Mouse (Mus musculus) left cerebral cortex, postnatal 25 days (tissue): ENCODE data around the gene Erg28. TPM values are rescaled to one million over a fixed set of nuclear protein-coding genes. Genes with fewer than 3 reads are reported as not detected.

Experiments
- DNase-seq, 2 experiments: peaks; one replicate each; pipeline ENCODE4 v3.0.0; 2022; ENCODE audit warnings: low spot score in 2 of 2, mixed read lengths in 1 of 2
- intact Hi-C: fragments of 180-260 bp; cut with DNase I; formaldehyde crosslinking; loops from one replicate; pipeline ENCODE4 v1.15.1; 2025
- total RNA-seq, 2 experiments: library from RNA; stranded (reverse); gene quantifications; 2 replicates each; pipeline ENCODE4 v1.2.3; 2021

The Erg28 gene
- total RNA-seq, 2 experiments from 2014 or later, result 53.6 to 55.4 TPM

DNA sequence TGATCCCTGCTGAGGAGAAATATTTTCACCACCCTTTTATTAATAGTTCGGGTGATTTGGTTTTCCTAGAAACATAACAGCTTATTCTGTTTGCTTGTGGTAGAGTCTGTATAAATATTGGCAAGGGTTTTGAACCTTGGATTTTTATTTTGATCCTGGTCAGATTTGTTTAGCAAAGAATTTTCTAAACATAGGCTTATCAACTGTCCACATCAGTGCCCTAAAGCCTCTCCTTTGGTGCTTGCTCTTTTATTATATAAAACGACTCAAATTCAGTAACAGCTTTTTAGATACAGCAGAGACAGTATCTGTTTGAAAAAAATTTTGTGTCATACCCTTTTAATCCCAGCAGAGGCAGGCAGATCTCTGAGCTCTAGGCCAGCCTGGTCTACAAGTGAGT is 1.5 kb upstream of the Erg28 start:
- intact Hi-C loops, result no loop called here
- DNase-seq, result no peak

DNA sequence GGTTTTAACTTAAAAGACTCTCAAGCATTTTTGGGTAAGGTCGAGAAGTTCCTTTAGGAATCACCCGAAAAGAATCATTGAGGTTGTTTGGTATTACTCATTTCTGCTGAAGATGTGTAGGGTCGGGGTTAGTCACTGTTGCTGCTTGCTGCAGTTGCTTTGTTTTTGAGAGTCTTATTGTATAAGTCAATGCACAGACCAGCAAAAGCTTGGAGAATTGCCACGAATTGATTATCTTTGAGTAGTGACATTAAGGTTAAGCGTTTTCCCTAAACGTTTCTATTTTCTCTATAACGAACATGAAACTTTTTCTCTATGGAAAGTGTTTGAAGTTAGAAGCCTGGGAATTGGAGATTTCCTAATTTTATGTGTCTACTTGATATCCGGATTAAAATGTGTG is 1.0 kb upstream of the Erg28 start:
- intact Hi-C loops, result no loop called here

DNA sequence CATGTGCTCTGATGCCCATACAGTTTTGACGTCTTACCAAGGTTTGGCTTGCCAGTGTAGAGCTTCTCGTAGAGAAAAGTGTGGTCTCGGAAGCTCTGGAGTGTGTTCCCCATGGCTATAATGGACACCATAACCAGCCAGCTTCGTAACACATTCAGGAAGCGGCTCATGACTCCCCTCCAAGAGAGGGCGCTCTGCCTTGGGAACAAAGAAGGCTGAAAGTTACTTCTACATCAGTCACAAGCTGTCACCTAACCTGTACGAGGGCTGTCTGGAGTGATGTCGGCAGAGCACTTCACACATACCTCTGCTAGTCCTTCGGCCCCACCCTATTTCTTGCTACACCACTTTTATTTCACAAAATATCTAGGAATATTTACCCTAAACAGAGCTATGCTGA is 2.3 kb downstream of the Erg28 start:
- DNase-seq, result no peak
- intact Hi-C loops, result no loop called here

More for the DNA sequence above, 1.0 kb upstream of the Erg28 start:
- no peak for DNase-seq

DNA sequence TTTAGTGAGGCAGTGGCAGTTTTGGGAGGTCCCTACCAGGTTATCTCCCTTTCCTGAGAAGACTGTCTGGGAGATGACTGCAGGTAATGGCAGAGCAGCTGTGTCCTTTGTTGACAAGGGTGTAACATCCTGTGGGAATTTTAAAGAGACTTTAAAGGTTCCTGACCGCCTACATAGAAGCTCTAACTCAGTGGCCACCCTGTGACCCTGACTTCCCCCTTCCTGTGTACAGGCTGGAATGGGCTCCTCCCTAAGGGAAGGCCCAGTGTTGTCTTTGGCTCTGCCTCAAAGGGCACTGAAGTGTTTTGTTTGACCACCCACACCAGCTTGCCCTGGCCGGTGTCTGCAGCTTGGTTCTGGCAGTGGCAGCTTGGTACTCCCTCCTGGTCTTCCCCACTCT is 10.8 kb downstream of the Erg28 start:
- no peak for DNase-seq
- intact Hi-C loops, result loop anchor here (10.0 kb wide), 1 partner anchor 309 kb away; no protein-coding TSS in a partner anchor

DNA sequence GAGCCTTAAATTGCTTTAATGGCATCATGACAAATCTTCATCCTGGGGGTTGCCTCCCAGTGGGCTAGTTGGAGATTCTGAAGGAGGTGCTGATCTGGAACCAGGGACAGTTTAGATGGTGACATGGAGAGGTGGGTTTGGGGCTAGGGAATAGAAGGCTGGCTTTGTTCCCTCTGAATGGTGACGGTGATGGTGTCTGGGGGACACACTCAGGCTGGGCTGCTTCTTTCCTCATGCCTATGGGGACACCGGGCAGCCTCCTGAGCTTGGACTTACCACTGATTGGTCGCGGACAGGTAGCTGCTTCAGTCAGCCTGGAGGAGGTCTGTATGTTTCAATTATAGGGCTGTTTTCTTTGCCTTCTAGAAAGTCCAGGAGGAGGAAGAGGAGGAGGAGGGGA is 12.7 kb downstream of the Erg28 start:
- no peak for DNase-seq
- intact Hi-C loops, result loop anchor here (10.0 kb wide), 1 partner anchor 307 kb away; no protein-coding TSS in a partner anchor

DNA sequence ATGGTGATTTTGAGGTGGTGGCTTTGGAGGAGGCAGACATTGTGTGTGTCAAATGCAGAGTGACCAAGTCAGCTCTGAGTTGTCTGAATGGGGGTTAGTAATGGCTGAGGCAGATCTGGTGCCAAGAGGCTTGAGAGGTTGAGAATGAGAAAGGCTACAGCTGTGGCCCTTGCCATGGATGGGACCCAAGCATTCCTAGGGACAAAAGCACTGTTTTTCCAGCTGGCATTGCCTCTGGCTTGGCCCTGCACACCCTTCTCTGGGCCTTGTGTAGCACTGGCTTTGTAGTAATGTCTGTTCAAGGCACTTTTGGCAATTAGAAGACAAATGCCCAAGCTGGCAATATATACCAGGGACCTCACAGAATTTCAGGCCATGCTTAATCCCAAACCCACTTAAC is 13.4 kb downstream of the Erg28 start:
- intact Hi-C loops, result loop anchor here (10.0 kb wide), 1 partner anchor 306 kb away; no protein-coding TSS in a partner anchor
- no peak for DNase-seq

DNA sequence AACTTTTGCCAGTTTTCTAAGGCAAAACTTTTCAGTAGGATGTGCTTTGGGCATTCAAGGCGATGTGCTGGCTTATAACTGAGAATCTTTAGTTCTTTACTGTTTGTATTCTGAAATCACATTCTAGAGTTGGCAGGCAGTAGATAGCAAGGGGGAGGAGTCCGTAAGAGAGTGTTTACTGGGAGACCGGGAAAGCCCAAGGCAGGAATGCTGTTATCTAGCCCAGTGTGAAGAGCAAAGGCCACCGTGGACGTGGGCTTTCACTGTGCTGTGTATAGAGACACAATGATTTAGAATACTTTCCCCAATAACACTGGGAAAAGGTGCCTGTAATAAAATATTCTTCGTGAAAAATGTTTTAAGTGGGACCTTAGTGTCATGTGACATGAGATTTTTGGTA is 14.6 kb downstream of the Erg28 start:
- intact Hi-C loops, result loop anchor here (10.0 kb wide), 1 partner anchor 305 kb away; no protein-coding TSS in a partner anchor
- no peak for DNase-seq

DNA sequence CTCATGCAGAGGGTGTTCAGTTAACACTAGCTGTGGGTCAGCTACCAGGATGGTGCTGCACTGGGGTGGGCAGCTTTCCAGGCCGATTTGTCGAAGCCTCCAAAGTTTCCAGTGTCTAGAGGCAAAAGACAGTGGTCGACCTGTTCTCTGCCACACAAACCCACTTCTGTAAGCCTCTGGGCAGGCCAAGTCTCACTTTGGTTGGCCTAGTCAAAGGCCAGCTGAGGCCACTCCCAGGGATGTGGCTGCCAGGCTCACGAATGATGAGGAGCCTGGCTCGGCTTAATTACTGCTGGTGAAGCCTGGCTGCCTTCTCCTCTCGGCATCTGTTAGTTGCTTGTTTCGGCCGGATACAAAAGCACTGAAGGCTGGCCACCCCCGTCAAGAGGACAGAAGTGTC is 24.3 kb downstream of the Erg28 start:
- peak in 1 of 2 experiments; percentile 17 for DNase-seq
- intact Hi-C loops, result no loop called here

DNA sequence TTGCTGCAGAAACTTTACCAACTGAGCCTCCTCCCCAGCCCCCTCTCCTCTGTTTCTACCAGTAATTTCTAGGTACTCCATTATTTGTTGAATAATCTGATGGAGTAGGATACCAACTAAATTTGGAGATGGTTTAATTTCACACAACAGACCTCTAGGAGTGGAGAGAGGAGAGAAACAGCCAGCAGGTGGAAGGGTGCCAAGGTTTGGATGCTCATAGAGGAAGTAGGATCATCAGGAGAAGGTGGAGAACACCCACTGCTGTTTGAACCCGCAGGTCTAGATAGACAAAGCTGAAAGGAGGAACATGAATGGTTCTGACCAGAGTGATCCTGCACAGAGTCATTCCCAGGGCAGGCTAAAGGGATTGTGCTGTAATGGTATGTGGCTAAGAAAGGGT is 28.8 kb downstream of the Erg28 start:
- DNase-seq, result no peak
- intact Hi-C loops, result no loop called here

DNA sequence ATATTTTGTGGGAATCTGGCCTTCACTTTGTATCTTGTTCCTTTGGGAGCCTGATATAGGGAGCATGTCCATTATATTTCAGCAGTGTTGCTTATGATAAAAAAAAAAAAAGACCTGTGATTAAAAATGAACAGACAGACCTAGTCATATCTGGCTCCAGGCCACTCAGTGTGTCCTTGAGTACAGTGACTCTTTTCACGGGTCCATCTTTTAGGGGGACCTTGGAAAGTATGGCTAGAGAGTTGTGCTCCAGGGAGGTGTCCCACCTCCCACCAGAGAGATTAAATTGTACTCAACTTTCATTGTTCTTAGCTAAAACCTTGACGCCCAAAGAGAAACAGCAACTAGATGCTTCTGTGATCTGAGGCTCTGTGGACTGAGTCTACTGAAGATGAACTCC is 30.3 kb downstream of the Erg28 start:
- intact Hi-C loops, result no loop called here

DNA sequence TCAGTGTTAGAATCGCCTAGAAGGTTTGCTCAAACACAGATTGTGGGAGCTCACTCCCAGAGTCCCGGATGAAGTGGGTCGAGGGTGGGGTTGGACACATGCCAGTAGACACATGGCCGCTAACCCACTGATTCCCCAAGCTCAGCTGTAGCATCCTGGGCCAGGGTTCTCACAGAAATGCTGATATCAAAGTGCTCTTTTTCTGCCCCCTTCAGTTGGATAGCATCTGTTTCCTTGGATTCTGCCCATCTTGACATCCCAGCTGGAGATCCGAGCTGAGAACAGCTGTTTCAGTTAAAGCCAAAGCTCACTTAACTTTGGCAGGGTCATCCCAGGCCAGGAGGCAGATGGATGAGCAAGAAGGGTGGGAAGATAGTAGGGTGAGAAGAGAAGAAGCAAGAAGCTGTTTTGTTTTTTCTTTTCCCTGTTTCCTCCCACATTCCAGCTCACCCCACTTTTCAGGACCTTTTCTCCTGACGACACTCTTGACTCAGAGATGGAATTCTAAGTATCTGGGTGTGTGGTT is 31.5 kb downstream of the Erg28 start:
- DNase-seq, result peak; percentile 7 to 64
- intact Hi-C loops, result no loop called here

More for the DNA sequence above, 30.3 kb downstream of the Erg28 start:
- no peak for DNase-seq

DNA sequence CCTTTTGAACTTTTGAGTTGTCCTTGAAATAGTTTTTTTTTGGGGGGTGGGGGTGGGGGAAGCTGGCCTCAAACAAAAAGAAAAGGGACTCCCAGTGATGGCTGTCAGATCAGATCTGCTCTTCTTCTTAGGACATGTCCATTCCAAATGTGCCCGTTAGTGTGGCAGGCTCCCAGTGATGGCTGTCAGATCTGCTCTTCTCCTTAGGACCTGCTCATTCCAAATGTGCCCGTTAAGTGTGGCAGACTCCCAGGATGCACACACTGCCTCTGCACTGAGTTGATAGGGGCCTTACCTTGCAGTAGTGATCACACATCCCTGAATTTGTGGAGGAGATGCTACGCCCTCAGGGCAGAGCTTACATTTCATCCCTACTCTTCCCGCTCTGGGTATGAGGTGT is 32.2 kb downstream of the Erg28 start:
- intact Hi-C loops, result no loop called here
- DNase-seq, result no peak

DNA sequence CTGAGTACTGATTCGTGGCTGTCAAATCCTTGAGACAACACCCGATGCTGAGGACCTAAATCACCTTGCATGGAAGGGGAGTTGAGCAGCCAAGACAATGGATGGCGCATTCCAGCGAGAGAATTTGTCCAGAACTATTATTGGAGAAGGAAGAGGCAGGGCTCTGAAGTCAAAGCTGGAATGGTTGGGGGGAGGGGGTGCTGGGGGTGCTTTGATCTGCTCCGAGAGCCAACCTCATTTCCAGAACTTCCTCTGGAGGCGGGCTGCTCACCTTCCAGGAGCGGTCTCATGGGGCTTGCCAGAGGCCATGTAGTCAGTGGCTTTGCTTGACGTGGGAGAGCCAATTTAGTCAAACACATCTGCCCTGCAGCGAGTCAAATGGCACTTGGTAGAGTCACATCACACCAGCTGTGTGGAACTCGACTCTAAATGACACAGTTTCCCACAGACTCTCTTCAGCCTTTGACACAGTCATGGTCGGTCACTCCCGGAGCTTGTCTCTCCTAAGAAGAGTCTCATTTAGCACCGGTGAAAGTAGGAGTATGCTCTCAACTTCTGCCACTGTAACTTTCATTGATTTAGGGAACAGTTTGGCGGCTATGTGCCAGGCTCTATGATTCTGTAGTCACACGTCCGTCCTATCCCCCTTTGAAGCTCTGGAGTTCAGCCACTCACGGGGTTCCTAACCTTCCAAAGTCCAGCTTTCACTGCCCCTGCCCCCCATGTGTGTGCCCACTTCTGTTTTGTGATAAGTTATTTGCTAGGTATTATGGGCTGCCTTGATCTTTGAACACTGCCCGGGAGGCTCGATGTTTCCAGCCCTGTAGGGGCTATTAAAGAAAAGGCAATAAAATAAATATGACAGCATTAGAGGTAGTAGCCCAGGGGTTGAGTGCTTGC is 39.2 kb downstream of the Erg28 start:
- intact Hi-C loops, result no loop called here
- no peak for DNase-seq

DNA sequence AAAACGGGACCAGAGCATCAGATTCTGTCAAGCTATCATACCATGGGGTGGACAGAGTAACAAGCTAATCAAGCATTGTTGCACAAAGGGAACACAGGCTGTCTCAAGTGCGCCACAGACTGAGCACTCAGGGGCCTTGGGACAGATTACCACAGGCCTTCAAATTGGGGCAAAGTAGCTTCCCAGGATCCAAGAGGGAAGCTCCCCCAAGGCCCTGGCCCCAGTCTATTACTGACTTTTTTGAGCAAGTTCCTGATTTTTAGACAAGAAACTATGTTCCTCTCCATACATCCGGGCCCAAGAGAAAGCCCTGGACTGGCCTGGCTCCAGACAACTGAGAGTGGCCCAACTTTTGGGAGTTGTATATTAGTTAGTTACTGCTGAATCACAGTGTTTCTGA is 42.7 kb downstream of the Erg28 start:
- intact Hi-C loops, result no loop called here

DNA sequence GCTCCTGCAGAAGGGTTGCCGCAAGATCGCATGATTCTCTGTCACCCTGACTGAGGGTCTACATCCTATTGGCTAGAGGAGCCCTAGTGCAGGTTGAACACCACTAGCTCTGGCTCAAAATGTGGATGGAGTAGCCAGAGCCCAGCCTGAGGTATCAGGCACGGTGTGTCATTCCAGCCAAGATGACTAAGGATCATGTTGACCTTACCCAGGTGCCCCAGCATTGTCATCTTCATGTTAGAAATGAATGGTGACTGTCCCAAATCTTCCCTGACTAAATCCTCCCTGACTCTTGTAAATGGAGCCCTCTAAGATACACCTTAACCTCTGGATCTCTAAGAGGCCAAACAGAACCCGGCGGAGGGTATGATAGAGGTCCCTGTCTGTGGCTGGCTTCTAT is 44.6 kb downstream of the Erg28 start:
- no peak for DNase-seq
- intact Hi-C loops, result no loop called here

More for the DNA sequence above, 42.7 kb downstream of the Erg28 start:
- DNase-seq, result no peak

DNA sequence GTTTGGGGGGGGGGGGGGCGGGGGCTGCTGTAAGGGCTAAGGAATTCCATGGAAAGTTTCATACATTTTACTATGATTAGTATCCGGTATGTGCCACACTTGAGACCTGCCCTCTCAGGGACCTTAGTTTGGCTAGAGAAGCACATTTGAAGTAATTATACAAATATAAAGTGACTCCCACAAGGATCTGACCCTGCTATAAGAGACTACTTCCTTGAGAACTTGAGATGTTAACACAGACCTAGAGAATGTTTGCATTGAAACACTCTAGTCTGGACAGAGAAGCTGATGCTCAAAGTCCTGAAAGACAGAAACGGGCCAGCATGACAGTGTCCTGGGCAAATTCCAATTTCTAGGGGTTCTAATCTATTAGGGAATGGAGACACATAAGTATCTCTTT is 45.4 kb downstream of the Erg28 start:
- DNase-seq, result no peak
- intact Hi-C loops, result no loop called here

DNA sequence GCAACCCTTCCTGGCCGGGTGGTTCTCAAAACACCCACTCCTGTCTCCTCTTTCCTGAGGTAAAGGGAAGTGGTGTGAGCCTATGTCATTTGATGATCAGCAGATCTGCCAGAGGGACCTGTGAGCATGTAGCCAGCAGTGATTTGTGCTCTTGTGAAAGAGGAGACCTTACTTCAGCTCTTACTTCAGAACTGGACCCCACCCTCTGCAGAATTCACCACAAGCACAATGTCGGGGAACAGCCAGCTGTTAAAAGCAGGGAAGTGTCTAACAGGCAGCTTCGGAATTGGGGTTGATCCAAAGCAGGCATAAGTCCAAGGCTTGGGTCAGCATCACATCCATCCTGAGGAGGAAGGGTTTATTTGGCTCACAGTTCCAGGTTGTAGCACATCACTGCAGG is 53.0 kb downstream of the Erg28 start:
- no peak for DNase-seq
- intact Hi-C loops, result loop anchor here (5.0 kb wide), 1 partner anchor 79 kb away; no protein-coding TSS in a partner anchor

DNA sequence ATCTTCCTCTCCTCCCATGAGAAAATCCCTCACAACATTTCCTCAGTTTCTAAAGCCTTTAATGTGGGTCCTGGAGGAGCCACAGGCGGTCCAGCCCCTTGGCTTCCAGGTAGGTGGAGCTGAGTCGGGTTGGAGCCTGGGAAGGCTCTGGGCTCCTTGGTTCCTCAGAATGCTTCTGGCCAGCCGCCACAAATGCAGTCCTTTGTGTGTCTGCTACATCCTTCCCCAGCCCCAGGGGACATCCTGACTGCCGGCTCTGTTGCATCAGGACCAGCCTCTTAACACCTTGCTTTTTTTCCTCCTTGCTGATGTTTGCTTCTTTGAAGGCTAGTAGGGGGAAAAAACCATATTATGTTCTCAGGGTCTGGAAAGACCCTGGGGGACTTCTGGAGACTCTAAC is 56.6 kb downstream of the Erg28 start:
- intact Hi-C loops, result no loop called here
- no peak for DNase-seq

DNA sequence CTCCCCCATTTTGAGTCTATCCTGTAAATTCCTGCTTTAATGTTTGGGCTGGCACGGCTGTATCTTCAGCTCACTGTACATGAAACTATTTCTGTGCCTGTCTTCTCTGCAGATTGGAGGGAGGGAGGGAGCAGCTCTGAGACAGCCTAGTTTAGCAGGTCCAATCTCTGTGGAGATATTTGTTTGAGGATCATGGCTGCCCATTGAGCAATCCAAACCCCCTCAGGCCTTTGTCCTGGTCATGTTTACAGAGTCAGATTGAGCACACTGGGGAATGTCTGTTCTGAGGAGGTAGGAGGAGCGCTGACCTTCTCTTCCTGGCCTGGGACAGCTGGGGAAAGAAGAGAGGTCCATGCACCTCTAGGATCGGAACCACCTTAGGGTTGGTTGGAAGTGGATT is 58.1 kb downstream of the Erg28 start:
- intact Hi-C loops, result no loop called here
- DNase-seq, result no peak
